Mouse (Mus musculus): Measurements from ENCODE around the gene Azi2.

GRCm38 (mm10) chr9:118003937-118004336 is 36.4 kb upstream of the Azi2 start:
- TF ChIP-seq CTCF (IDR thresholded peaks at IDR 0.05; ENCODE audit: insufficient read depth, low read length) (no peak), POLR2A (IDR thresholded peaks at IDR 0.05; ENCODE audit: borderline replicate concordance, extremely low read depth, low read depth, low read length) (no peak)

Data from lung, adult 2 months (tissue).